Mouse (Mus musculus): ENCODE results near the gene Atrnl1. TPM values are rescaled to one million over a fixed set of nuclear protein-coding genes. Genes with fewer than 3 reads are reported as not detected.
A peak's percentile ranks its signal among the peaks of the same experiment; 100 is the strongest.

Atrnl1 gene
- polyA plus RNA-seq, 1 experiment from 2014 or later, result 6.9 TPM

GRCm38 (mm10) chr19:58125010-58125409, 514.2 kb downstream of the Atrnl1 start:
- 74% methylated on average over 14 of the region's 14 CpGs for WGBS
- Histone ChIP-seq H3K4me1 (ENCODE audit: control insufficient read depth, insufficient read depth, low read length) (no peaks in the 10 kb centered on the region), H3K36me3 (ENCODE audit: control insufficient read depth, insufficient read depth, low read length) (no peaks in the 10 kb centered on the region), H3K9me3 (replicated peaks; ENCODE audit: control insufficient read depth, low read length) (0 out of 2 replicates have a peak, but pooled peaks cover 5% of the 10 kb centered on the region), H3K4me2 (ENCODE audit: low read length) (no peak overlapping the region), H3K27ac (ENCODE audit: low read depth, low read length) (no peak overlapping the region), H3K27me3 (replicated peaks; ENCODE audit: control insufficient read depth, insufficient read depth, low read length) (no peaks in the 10 kb centered on the region), H3K4me3 (ENCODE audit: low read depth, low read length) (no peak overlapping the region), H3K9ac (ENCODE audit: low read length) (no peak overlapping the region)
- ATAC-seq (no peak), DNase-seq (ENCODE audit: low spot score) (no peak)

GRCm38 (mm10) chr19:58131896-58132295, 521.1 kb downstream of the Atrnl1 start:
- Histone ChIP-seq H3K36me3 (ENCODE audit: control insufficient read depth, insufficient read depth, low read length) (no peaks in the 10 kb centered on the region), H3K27me3 (replicated peaks; ENCODE audit: control insufficient read depth, insufficient read depth, low read length) (no peaks in the 10 kb centered on the region), H3K4me3 (ENCODE audit: low read depth, low read length) (no peak overlapping the region), H3K27ac (ENCODE audit: low read depth, low read length) (no peak overlapping the region), H3K9ac (ENCODE audit: low read length) (no peak overlapping the region), H3K4me2 (ENCODE audit: low read length) (no peak overlapping the region), H3K9me3 (replicated peaks; ENCODE audit: control insufficient read depth, low read length) (0 out of 2 replicates have a peak, but pooled peaks cover 5% of the 10 kb centered on the region), H3K4me1 (ENCODE audit: control insufficient read depth, insufficient read depth, low read length) (no peaks in the 10 kb centered on the region)
- 98% methylated on average over 9 of the region's 9 CpGs for WGBS
- no peak for DNase-seq (ENCODE audit: low spot score)
- ATAC-seq, result no peak

- ATAC-seq, result peak; percentile 72
- H3K4me2 ChIP-seq (ENCODE audit: low read length), result no peak overlapping the region
- DNase-seq (ENCODE audit: low spot score), result peak; percentile 73
- no peak overlapping the region for H3K9ac ChIP-seq (ENCODE audit: low read length)
- H3K27ac ChIP-seq (ENCODE audit: low read depth, low read length), result no peak overlapping the region
- H3K4me1 ChIP-seq (ENCODE audit: control insufficient read depth, insufficient read depth, low read length), result peaks cover 8% of the 10 kb centered on the region; the same call in 1 of the 2 replicates
- no peaks in the 10 kb centered on the region for H3K27me3 ChIP-seq (replicated peaks; ENCODE audit: control insufficient read depth, insufficient read depth, low read length)
- H3K9me3 ChIP-seq (replicated peaks; ENCODE audit: control insufficient read depth, low read length), result no peaks in the 10 kb centered on the region
- no peak overlapping the region for H3K4me3 ChIP-seq (ENCODE audit: low read depth, low read length)
- 3% methylated on average over 13 of the region's 13 CpGs for WGBS
- H3K36me3 ChIP-seq (ENCODE audit: control insufficient read depth, insufficient read depth, low read length), result no peaks in the 10 kb centered on the region
Observed at GRCm38 (mm10) chr19:58140191-58140784, 529.5 kb downstream of the Atrnl1 start.

- 95% methylated on average over 7 of the region's 7 CpGs for WGBS
- no peak for DNase-seq (ENCODE audit: low spot score)
Observed at GRCm38 (mm10) chr19:58143853-58144454, 533.1 kb downstream of the Atrnl1 start.

GRCm38 (mm10) chr19:58145521-58145920, 534.7 kb downstream of the Atrnl1 start:
- Histone ChIP-seq H3K27ac (ENCODE audit: low read depth, low read length) (no peak overlapping the region), H3K9me3 (replicated peaks; ENCODE audit: control insufficient read depth, low read length) (no peaks in the 10 kb centered on the region), H3K9ac (ENCODE audit: low read length) (no peak overlapping the region), H3K4me1 (ENCODE audit: control insufficient read depth, insufficient read depth, low read length) (peaks cover 2% of the 10 kb centered on the region; the same call in 1 of the 2 replicates), H3K27me3 (replicated peaks; ENCODE audit: control insufficient read depth, insufficient read depth, low read length) (no peaks in the 10 kb centered on the region), H3K36me3 (ENCODE audit: control insufficient read depth, insufficient read depth, low read length) (no peaks in the 10 kb centered on the region), H3K4me2 (ENCODE audit: low read length) (no peak overlapping the region), H3K4me3 (ENCODE audit: low read depth, low read length) (no peak overlapping the region)
- 75% methylated on average over 9 of the region's 9 CpGs for WGBS
- ATAC-seq, result no peak
- no peak for DNase-seq (ENCODE audit: low spot score)

More at GRCm38 (mm10) chr19:58143853-58144454, 533.1 kb downstream of the Atrnl1 start:
- Histone ChIP-seq H3K4me2 (ENCODE audit: low read length) (no peak overlapping the region), H3K27ac (ENCODE audit: low read depth, low read length) (no peak overlapping the region), H3K36me3 (ENCODE audit: control insufficient read depth, insufficient read depth, low read length) (no peaks in the 10 kb centered on the region), H3K27me3 (replicated peaks; ENCODE audit: control insufficient read depth, insufficient read depth, low read length) (no peaks in the 10 kb centered on the region), H3K9me3 (replicated peaks; ENCODE audit: control insufficient read depth, low read length) (no peaks in the 10 kb centered on the region), H3K4me3 (ENCODE audit: low read depth, low read length) (no peak overlapping the region), H3K4me1 (ENCODE audit: control insufficient read depth, insufficient read depth, low read length) (peaks cover 8% of the 10 kb centered on the region; the same call in 1 of the 2 replicates), H3K9ac (ENCODE audit: low read length) (no peak overlapping the region)
- ATAC-seq, result no peak

GRCm38 (mm10) chr19:58151257-58151656, 540.4 kb downstream of the Atrnl1 start:
- WGBS, result 94% methylated on average over 7 of the region's 7 CpGs
- no peak for ATAC-seq

GRCm38 (mm10) chr19:58161569-58161968, 550.7 kb downstream of the Atrnl1 start:
- H3K4me3 ChIP-seq (ENCODE audit: low read depth, low read length), result no peak overlapping the region
- no peak overlapping the region for H3K27ac ChIP-seq (ENCODE audit: low read depth, low read length)
- H3K27me3 ChIP-seq (replicated peaks; ENCODE audit: control insufficient read depth, insufficient read depth, low read length), result no peaks in the 10 kb centered on the region
- H3K9ac ChIP-seq (ENCODE audit: low read length), result no peak overlapping the region
- no peaks in the 10 kb centered on the region for H3K36me3 ChIP-seq (ENCODE audit: control insufficient read depth, insufficient read depth, low read length)
- H3K4me2 ChIP-seq (ENCODE audit: low read length), result no peak overlapping the region
- ATAC-seq (no peak), DNase-seq (ENCODE audit: low spot score) (no peak)
- WGBS, result 65% methylated on average over 9 of the region's 9 CpGs
- H3K4me1 ChIP-seq (ENCODE audit: control insufficient read depth, insufficient read depth, low read length), result peaks cover 16% of the 10 kb centered on the region
- H3K9me3 ChIP-seq (replicated peaks; ENCODE audit: control insufficient read depth, low read length), result no peaks in the 10 kb centered on the region

More at GRCm38 (mm10) chr19:58151257-58151656, 540.4 kb downstream of the Atrnl1 start:
- Histone ChIP-seq H3K9ac (ENCODE audit: low read length) (no peak overlapping the region), H3K27ac (ENCODE audit: low read depth, low read length) (no peak overlapping the region), H3K4me1 (ENCODE audit: control insufficient read depth, insufficient read depth, low read length) (no peaks in the 10 kb centered on the region), H3K36me3 (ENCODE audit: control insufficient read depth, insufficient read depth, low read length) (no peaks in the 10 kb centered on the region), H3K4me2 (ENCODE audit: low read length) (no peak overlapping the region), H3K9me3 (replicated peaks; ENCODE audit: control insufficient read depth, low read length) (no peaks in the 10 kb centered on the region), H3K4me3 (ENCODE audit: low read depth, low read length) (no peak overlapping the region), H3K27me3 (replicated peaks; ENCODE audit: control insufficient read depth, insufficient read depth, low read length) (no peaks in the 10 kb centered on the region)
- no peak for DNase-seq (ENCODE audit: low spot score)

- Histone ChIP-seq H3K4me1 (ENCODE audit: control insufficient read depth, insufficient read depth, low read length) (peaks cover 19% of the 10 kb centered on the region), H3K9me3 (replicated peaks; ENCODE audit: control insufficient read depth, low read length) (no peaks in the 10 kb centered on the region), H3K27me3 (replicated peaks; ENCODE audit: control insufficient read depth, insufficient read depth, low read length) (0 out of 2 replicates have a peak, but pooled peaks cover 5% of the 10 kb centered on the region), H3K27ac (ENCODE audit: low read depth, low read length) (no peak overlapping the region), H3K4me3 (ENCODE audit: low read depth, low read length) (no peak overlapping the region), H3K4me2 (ENCODE audit: low read length) (peak overlapping the region; percentile 31), H3K9ac (ENCODE audit: low read length) (no peak overlapping the region), H3K36me3 (ENCODE audit: control insufficient read depth, insufficient read depth, low read length) (no peaks in the 10 kb centered on the region)
- WGBS, result 49% methylated on average over 7 of the region's 7 CpGs
- ATAC-seq (peak; percentile 40; the same call in 1 of the 2 replicates), DNase-seq (ENCODE audit: low spot score) (peak; percentile 61)
Observed at GRCm38 (mm10) chr19:58164896-58165634, 554.2 kb downstream of the Atrnl1 start.

Measured in forebrain, embryonic 14.5 days (tissue).